Mouse (Mus musculus) ES-Bruce4 (cell line): ENCODE measurements around the gene Sned1.

Source experiments
- CTCF ChIP-seq: IDR thresholded peaks from one replicate; pipeline ENCODE4 v1.8.1; 2011; ENCODE audit warnings: low read depth, low read length
- POLR2A ChIP-seq: IDR thresholded peaks from one replicate; pipeline ENCODE4 v1.8.1; 2011; ENCODE audit warnings: low read length; ENCODE audit not compliant: insufficient read depth

- TF ChIP-seq CTCF (no peak), POLR2A (no peak)
Measured at GRCm38 (mm10) chr1:93255761-93256160, 20.1 kb downstream of the Sned1 start.
